Mouse (Mus musculus): ENCODE measurements around the gene Tspan14. TPM values are rescaled to one million over a fixed set of nuclear protein-coding genes. Genes with fewer than 3 reads are reported as not detected.

Tspan14 gene
- 100 to 1,000 TPM in 1 of 2 experiments, 10 to 100 TPM in 1; 97.2 to 123 TPM for polyA plus RNA-seq (2017; shearing (Covaris generic))

GRCm38 (mm10) chr14:40966392-40966861, at the start of gene Tspan14:
Tspan14 (minus strand) TSS chr14:40966807.

GRCm38 (mm10) chr14:41013630-41014613, 47.3 kb upstream of the Tspan14 start, which contains the start of gene Fam213a:
Fam213a (minus strand) TSS chr14:41013788.

DNA sequence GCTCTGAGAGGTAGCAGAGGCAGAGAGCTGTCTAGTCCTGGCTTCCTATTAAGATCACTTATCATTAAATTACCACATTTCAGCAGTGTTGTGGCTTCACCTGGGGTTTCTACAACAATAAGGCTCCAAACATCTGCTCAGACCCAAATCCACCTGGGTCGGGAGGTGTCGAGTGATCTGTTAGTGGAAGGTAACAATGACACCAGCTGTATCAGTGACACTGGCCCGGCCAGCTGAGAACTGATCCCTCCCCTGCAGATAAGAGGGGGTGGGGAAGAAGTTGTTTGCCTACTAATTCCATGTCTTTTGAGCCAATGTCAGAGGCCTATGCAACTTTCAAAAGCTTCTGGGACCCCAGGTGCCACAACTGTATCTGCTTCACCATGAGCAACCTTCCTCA, 73.4 kb downstream of the Tspan14 start, which contains the start of gene Sh2d4b:
Gene Sh2d4b, minus strand, starts transcription at position 71 of the 400 bp plus-strand sequence.

Other genes starting within 250 kb of the Tspan14 start
- gene Sh2d4b, start 73.5 kb downstream of the Tspan14 start, polyA plus RNA-seq (2017; shearing (Covaris generic)), result under 1 TPM; 0.36 to 0.50 TPM
- 10 to 100 TPM in 1 of 2 experiments, 1 to 10 TPM in 1; 6.4 to 24.0 TPM for gene Fam213a, start 47.0 kb upstream of the Tspan14 start, polyA plus RNA-seq (2017; shearing (Covaris generic))
- gene Dydc2, start 102.4 kb upstream of the Tspan14 start, polyA plus RNA-seq (2017; shearing (Covaris generic)), result under 1 TPM in 1 of 2 experiments, not detected in 1; 0.26 TPM
- not detected for gene Dydc1, start 106.1 kb upstream of the Tspan14 start, polyA plus RNA-seq (2017; shearing (Covaris generic))
- under 1 TPM in 1 of 2 experiments, not detected in 1; 0.25 TPM for gene Mat1a, start 138.2 kb upstream of the Tspan14 start, polyA plus RNA-seq (2017; shearing (Covaris generic))
- gene Sftpa1, start 165.0 kb upstream of the Tspan14 start, polyA plus RNA-seq (2017; shearing (Covaris generic)), result not detected
- gene Mbl1, start 184.7 kb upstream of the Tspan14 start, polyA plus RNA-seq (2017; shearing (Covaris generic)), result not detected
- gene Sftpd, start 218.3 kb upstream of the Tspan14 start, polyA plus RNA-seq (2017; shearing (Covaris generic)), result under 1 TPM in 1 of 2 experiments, not detected in 1; 0.25 TPM